Mouse (Mus musculus) heart, adult 18-20 months (tissue): ENCODE results near the gene Mmp2. TPM values are rescaled to one million over a fixed set of nuclear protein-coding genes. Genes with fewer than 3 reads are reported as not detected.
"Not testable (repeated sequence)": the region's sequence is repeated elsewhere in the genome, so short reads cannot be mapped to it uniquely, and the experiment has no call there.

Experiments used
- DNase-seq, 2 experiments: peaks; one replicate each; pipeline ENCODE4 v3.0.0; 2021 to 2022; ENCODE audit warnings: mixed read lengths in 1 of 2
- long read RNA-seq, 2 experiments: library from polyadenylated mRNA; stranded (forward); transcript quantifications; one replicate each; pipeline ENCODE4 v2.0.0; 2021
- total RNA-seq, 2 experiments: library from RNA; stranded (reverse); gene quantifications; 2 replicates each; pipeline ENCODE4 v1.2.3; 2021

Gene Mmp2
- total RNA-seq, result 10 to 100 TPM; 57.2 to 58.8 TPM
- long read RNA-seq, experiment 1, transcript Mmp2-201 (13 exons, 3,078 nt), result major isoform, 30 of 47 reads
- long read RNA-seq, experiment 1, partial matches to known transcripts, result 10 of 47 reads
- long read RNA-seq, experiment 1, other reads (novel, unspliced or antisense), result 7 of 47 reads
- long read RNA-seq, experiment 2, transcript Mmp2-201 (13 exons, 3,078 nt), result major isoform, 13 of 19 reads
- long read RNA-seq, experiment 2, partial matches to known transcripts, result 4 of 19 reads
- long read RNA-seq, experiment 2, other reads (novel, unspliced or antisense), result 2 of 19 reads

DNA sequence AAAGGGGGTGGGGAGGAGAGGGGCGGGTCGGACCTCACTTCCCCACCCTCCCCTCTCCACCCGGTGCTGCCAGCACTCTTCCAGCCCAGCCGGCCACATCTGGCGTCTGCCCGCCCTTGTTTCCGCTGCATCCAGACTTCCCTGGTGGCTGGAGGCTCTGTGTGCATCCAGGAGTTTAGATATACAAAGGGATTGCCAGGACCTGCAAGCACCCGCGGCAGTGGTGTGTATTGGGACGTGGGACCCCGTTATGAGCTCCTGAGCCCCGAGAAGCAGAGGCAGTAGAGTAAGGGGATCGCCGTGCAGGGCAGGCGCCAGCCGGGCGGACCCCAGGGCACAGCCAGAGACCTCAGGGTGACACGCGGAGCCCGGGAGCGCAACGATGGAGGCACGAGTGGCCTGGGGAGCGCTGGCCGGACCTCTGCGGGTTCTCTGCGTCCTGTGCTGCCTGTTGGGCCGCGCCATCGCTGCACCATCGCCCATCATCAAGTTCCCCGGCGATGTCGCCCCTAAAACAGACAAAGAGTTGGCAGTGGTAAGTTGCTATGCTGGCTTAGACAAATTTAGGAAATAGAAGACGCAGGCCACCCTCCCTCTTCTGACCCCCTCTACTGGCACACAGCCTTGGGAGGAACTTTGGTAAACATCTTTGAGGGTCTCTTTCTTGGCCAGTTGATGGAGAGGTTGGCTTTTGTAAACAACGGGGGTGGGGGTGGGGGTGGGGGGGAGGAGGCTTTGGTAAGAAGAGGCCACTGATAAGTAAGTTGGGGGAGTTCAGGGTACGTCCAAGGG lies at the start of gene Mmp2:
Mmp2 (plus strand) TSS at position 49 of the 792 bp plus-strand sequence.
- peak; percentile 77 to 86 for DNase-seq

DNA sequence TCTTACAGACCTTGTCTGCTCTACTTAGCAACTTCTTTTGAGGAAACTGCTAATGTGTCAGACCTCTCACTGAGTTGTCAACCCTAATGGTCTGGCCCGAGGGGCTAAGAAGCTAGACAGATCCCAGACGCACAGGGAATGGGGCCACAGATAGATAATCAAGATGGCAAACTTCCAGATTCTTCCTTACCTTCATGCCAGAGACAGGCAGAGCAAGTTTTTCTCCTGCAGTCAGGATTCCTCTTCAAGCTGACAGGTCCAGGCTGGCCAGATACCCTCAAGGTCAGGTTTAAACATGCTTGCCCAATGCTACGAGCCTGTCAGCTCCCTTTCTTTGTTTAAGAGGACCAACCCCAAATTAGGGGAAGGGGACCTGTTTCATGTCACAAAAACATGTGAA lies 46.1 kb upstream of the Mmp2 start:
- DNase-seq, result no peak

DNA sequence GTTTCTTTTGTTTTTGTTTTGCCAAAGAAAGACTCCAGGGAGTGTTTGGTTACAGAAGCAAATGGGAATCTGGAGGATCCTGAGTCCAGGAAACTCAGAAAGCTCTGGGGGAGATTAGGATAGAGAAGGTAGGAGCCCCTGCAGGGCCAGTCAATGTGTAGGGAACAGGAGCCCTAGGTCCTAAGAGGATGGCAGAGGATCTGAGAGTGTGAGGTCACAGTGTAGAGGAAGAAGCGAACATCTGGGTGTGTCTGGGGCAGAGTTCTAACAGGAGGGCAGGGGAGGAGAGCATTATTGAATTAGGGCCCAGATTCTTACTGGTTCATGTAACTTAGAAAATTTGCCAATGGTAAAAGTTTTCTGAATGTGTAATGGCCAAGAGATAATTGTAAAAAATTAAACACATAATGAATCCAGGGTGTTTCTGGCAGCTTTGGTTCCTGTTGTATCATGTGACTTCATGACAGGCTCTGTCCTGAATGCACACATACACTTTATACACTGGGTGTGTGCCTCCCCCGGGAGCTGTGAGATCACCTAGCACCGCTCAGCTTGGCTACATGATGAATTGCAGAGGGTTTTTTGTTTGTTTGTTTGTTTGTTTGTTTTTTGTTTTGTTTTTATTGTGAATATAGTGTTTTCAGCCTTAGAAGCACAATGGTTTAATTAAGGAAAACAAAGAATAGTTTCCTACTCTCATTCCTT lies 43.0 kb upstream of the Mmp2 start:
- peak in 1 of 2 experiments; percentile 11 for DNase-seq

DNA sequence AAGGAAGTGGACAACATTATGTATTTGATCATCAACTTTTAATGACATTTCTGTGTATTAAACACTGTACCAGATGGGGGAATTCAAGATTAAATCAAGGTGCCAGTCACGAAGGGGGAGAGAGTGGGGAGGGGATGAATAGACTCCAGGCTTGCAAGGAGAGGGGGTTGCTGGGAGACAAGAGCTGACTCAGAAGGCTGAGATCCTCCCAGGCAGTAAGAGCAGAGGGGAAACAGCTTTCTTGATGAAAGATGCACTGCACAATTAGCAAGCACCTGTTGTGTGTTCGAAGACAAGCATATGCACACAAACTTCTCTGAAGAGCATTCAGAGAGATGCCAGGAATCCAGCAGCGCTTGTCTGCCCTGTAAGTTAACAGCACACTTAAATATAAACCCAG lies 36.3 kb upstream of the Mmp2 start:
- DNase-seq, result no peak

DNA sequence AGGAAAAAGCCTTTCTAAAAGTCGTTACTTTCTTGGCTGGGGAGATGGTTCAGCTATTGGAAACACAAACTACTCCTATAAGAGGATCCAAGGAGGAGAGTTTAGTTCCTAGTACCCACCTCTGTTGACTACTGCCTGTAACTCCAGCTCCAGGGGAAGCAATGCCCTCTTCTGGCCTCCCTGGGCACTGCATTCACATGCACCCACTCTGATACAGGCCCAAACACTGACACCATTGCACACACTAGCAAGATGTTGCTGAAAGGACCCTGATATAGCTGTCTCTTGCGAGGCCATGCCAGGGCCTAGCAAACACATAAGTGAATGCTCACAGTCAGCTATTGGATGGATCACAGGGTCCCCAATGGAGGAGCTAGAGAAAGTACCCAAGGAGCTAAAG lies 35.1 kb upstream of the Mmp2 start:
- DNase-seq, result not testable (repeated sequence)

DNA sequence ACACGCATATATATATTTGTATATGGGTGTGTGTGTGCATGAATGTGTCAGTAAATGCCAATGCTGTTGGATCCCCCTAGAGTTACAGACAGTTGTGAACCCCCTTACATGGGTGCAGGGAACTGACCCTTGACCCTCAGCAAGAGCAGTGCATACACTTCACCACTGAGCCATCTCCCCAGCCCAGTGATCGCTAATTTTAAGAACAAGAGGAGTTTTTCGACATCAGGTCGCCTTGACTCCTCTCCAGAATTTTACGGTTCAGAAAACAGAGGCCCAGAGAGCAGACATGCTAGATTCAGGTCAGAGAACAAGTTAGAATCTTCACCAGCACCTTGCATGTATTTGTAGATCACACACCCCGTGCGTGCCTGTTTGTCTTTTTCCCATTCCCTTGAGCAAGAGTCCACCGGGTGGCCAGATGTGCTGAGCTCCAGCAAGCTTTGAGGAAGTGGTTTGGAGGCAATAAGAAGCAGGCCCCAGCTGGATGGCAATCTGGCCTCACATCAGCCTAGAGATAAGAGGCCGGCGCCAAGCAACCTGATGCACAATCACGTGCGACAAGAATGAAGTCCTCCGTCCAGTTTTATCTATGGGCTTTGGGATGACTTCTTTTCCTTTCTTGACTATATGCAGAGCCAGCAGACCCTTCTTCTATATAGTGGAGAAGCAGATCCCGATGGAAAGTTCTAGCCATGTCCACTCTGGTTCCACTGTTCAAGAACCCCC lies 33.1 kb upstream of the Mmp2 start:
- no peak for DNase-seq

DNA sequence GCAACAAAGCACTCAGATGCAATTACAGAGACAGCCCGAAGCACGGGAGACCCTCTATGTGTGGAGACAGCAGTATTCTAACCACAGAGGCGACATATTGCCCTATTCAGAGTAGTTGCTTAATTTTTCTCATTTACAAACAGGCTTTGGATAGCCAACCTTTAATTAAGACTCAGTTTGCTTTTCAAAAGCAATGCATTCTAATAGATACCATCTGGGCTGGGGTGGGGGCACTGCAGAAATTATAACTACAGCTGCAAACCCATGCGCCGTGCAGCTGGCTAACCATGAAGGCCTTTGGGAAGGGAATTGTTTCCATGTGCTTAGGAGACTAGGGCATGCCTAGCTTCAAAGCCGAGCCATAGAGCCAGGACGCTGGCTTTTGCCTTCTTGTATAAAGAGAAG lies 29.6 kb upstream of the Mmp2 start:
- DNase-seq, result no peak

DNA sequence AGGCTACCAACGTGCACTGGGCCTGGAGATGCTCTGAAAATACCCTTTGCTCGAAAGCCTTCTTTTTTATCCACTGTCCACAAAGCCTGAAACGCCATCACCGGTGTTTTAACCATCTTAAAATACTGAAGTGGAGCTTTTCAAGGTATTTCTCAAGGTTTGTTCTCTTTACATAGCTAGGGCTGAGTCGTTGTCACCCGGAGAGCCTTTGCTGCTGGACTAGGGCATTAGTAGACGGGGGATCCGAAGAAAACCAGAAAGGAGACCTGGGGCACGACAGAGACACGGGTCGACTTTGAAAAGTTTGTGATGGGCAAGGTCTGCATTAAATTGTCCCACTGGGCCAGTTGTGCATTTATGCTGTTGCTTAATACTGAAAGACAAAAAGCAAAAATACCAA lies 27.7 kb upstream of the Mmp2 start:
- DNase-seq, result no peak

DNA sequence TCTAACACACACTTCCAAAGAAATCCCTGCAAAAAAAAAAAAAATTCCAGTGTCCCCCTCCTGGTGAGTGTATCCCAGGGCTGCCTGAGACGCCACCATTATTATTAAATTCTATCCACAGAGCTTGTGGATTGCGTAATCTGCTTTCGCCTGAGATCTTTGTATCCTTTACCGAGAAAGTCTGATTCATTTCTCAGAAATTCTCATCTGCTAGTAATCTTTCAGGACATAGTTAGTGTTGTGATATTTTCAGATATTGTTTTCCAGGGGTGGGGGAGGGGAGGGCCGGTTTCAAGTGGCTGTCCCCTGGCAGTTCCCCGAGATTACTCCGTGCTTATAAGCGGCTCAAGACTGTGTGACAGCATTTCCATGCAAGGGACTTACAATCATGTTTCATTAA lies 25.9 kb upstream of the Mmp2 start:
- DNase-seq, result peak; percentile 24 to 29

DNA sequence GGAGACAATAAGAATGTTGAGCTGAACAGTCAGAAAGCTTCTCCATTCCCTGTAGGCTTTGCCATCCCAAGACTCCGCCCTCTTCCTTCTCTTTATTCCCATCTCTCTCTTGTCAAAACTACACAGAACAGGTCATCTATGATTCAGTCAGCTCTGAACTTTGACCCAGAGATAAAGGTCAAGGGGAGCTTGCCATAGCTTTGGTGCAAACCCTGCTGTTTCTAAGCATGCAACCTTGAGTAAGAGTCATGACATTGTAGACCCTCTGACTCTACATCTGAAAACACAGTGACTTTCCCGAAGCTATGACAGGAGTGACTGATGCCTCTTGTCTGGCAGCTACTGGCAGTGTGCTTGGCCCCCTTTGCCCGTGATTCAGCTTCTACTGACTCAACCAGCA lies 24.5 kb upstream of the Mmp2 start:
- DNase-seq, result no peak

DNA sequence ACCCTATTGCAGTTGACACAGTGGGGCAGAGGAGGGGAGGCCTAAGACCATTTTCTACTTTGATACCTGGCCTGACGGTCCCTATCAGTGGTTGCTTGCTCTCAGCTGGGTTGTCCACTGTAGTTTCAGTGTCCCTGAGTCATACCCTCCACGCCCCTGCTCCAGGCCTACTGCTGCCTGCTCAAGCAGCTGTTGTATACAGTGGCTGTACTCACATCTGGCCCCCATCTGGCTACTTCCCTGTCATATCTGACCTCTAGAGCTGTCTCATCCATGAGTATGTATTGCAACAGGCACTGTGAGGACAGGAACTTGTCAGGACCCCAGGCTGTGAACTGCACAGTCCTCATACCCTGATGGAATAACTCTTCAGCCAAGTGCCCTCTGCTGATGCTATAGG lies 14.3 kb upstream of the Mmp2 start:
- no peak for DNase-seq

DNA sequence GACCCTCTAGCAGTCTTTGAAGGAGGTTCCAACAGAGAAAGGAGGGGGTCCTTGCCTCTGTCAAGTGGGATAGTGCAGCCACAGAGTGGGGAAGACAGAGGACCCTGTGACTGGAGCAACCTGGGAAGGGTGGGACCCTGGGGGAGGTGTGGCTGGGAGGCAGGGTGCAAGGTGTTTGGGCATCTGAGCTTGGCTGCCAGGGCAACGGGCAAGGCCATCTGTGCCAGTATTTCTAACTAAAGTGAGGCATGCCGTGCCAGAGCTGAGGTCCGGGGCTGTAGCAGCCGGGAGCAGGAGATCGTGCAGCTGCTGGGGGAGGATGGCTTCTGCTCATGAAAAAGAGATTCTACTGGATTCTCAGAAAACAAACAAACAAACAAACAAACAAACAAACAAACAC lies 11.4 kb upstream of the Mmp2 start:
- DNase-seq, result no peak

DNA sequence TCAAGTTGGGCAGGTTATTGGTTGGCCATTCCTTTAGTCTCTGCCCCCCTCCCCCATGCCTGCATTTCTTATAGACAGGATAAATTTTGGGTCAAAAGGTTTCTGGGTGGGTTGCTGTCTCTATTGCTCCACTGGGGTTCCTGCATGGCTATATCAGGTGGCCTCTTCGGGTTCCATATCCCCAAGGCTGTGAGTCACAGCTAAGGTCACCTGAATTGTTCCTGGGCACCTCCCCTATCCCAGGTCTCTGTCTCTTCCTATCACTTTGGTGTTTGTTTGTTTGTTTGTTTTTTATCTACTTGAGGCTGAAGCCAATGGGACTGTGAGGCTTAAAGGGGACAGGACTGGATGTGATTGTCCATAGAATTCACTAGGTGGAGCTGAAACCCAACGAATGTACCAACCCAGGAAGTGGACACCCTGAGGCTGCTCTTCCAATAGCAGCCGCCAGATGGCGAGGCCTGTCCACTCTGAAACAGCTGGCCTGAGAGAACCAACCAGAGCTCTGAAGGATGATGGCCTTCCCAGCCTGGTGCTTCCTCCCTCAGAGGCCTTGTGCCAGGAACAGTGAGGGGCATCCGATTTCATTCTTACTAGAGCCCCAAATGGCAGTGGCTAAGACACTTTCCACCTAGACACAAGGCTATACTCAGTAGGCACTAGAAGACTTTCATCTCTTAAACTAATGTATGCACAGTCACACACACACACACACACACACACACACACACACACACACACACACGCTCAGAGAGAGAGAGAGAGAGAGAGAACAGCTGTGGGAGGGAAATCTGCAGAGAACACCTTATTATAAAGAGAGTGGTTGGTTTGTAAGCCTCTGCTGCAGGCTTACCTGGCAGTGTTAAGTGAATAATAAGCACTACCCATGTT lies 8.9 kb upstream of the Mmp2 start:
- DNase-seq, result peak; percentile 92 to 96

DNA sequence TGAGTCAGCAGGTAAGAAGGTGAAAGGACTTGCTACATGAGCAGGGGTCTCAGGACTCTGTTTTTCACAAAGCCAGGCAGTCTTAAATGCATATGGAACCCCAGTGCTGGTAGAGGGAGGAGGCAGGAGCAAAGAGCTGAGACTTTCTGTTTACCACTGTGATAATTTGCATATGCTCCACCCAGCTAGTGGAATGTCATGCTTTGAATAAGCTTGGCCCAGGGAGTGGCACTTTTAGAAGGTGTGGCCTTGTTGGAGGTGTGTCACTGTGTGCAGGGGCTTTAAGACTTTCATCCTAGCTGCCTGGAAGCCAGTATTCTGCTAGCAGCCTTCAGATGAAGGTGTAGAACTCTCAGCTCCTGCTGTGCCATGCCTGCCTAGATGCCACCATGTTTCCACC lies 5.9 kb upstream of the Mmp2 start:
- no peak for DNase-seq

DNA sequence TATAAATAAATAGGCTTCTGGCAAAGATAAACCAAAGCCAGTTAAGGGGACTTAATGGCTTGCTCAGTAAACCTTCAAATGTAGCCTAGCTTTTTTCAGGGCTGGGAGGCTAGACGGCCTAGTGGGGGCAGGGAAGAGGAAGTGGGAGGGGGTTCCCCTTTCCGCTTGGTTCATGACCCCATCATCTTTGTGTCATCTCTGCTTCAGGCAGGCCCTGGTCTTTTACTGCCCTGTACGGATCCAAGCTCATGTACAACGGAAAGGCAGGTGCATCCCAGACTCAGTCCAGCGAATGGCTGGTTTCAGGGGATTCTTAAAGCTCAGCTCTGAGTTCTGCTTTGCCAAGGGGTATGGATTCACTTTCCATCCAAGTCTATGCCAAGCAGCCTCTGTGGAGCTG lies 4.7 kb upstream of the Mmp2 start:
- no peak for DNase-seq

DNA sequence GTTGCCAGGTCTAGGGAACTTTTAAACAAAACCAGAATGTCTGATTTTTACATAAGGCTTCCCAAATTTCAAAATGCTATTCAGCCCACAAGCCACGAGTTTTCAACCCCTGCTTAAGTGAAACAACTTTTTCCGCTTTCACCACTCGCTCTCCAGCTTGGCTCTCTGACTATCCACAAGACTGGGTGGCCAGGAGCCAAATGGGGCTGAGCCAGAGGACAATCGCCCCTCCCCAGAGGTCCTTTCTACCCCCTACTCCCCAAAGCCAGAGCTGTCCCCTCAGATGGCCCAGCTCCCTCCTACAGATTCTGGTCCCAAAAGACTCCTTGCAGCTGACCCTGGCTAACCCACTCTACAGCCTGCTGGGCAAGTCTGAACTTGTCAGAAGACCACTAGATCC lies 1.1 kb upstream of the Mmp2 start:
- DNase-seq, result peak; percentile 78 to 79

DNA sequence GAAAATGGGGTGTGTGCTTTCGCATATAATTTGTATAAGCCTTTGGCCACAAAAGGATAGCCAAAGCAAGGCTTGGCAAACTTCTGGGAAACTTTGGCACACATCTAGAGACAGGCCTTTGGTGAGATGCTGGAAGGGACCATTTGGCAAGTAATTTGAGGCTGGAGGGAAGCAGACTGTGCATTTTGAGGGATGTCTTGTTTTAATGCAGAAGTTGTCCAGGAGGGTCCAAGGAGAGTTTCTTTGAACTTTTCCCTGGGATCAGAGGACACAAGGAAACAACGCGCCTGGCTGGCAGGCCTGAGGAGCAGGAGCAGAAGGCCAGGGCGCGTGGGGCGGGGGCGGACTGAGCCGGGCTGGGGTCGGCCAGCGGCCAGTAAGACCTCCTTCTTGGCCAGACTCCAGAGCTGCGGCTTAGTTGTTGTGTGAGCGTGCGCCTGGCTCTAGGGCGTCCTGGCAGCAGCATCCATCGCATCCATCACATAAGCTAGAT lies 1.2 kb downstream of the Mmp2 start:
- DNase-seq, result peak; percentile 64 to 73

DNA sequence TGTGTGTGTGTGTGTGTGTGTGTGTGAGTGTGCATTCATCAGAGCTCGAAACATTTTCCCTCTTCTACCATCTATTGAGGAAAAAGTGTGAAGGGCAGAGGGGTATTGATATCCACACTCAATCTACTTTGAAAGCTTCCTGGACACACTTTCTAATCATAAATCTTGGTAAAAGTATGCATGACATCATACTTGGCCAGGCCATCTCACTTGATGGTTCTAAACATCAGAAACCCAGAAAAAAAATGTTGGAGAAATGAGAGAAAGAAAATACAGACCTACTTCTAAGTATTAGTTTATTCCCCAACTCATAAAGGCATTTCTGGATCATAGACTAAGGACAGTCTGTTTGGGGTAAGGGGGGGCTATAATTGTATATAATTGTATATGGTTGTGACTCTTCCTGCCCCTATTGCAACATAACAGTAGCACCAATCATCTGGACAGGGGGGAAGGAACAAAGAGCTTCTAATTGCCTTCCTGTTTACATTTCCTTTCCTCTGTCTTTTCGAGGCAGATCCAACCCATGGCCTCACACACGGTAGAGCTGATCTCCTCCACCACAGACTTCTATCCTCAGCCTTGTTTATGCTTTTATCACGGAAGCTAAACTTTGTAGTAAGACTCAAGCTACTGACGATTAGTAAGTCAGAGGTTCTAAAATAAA lies 7.1 kb downstream of the Mmp2 start:
- no peak for DNase-seq

DNA sequence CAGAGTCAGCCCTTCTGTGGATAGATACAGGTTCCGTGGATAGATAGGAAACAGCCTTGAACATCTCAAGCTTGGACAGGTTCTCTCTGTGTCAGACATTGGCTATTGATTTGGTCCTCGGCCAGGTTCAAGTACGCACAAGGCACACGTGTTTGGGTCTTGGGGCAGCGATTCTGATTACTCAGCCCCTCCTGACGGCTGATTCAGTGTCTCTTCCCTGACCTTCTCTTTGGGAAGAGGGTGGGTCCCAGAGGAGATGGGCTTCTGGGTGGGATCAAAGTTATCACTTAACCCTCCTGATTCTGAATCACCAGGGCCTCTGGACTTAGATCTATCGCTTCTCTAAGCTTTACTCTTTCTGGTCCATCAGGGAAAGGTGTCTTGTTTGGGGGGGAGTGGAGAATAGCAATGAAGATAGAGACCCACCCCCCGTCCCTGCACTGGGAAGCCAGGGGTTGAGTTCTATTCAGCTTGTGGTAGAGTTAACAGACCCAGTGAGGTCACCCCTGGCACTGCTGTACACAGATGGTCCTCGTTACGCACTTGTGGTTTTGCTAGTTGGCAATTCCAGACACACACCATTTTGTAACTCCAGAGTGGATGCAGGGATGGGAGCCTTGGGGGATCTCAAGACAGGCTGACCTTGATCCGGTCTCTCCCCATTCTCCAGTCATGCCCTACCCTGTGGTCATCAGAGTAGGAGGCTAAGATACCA lies 7.9 kb downstream of the Mmp2 start:
- peak; percentile 33 to 48 for DNase-seq

DNA sequence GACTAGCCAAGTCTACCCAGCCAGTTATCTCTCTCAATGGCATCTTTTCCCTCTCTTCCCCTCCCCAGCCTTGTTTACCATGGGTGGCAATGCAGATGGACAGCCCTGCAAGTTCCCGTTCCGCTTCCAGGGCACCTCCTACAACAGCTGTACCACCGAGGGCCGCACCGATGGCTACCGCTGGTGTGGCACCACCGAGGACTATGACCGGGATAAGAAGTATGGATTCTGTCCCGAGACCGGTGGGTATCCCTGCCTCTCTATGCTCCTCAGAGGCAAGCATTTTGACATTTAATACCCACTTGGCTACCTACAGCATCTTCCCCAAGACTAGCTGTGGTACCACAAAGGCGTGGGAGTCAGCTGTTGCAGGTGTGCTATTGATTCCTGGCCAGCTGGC lies 8.8 kb downstream of the Mmp2 start:
- no peak for DNase-seq
